Mouse (Mus musculus) stomach, embryonic 14.5 days (tissue): ENCODE results near the gene Pglyrp1. TPM values are rescaled to one million over a fixed set of nuclear protein-coding genes. Genes with fewer than 3 reads are reported as not detected.
"Not testable (repeated sequence)": the region's sequence is repeated elsewhere in the genome, so short reads cannot be mapped to it uniquely, and the experiment has no call there.

Source experiments
- ATAC-seq: fragments of 200-750 bp; cut with Nextera tagmentation; 2 replicates; pipeline ENCODE4 v1.8.0; 2017; ENCODE audit warnings: low read depth, moderate TSS enrichment; ENCODE audit not compliant: insufficient number of reproducible peaks, insufficient read depth, low FRiP score
- H3K27ac ChIP-seq: fragments of 300-500 bp; sonication (generic); 2 replicates; pipeline ENCODE4 v1.5.1; 2014; ENCODE audit warnings: mild to moderate bottlenecking, low read length, moderate library complexity, mixed read lengths
- H3K27me3 ChIP-seq: fragments of 300-500 bp; sonication (generic); 2 replicates; pipeline ENCODE4 v1.6.1; 2014; ENCODE audit warnings: low read length, control low read depth, mixed read lengths; ENCODE audit not compliant: control insufficient read depth, insufficient read depth
- H3K36me3 ChIP-seq: fragments of 300-500 bp; sonication (generic); 2 replicates; pipeline ENCODE4 v1.6.1; 2014; ENCODE audit warnings: mild to moderate bottlenecking, control low read depth, low read length, moderate library complexity, mixed read lengths; ENCODE audit not compliant: control insufficient read depth, insufficient read depth
- H3K4me1 ChIP-seq: fragments of 300-500 bp; sonication (generic); 2 replicates; pipeline ENCODE4 v1.6.1; 2014; ENCODE audit warnings: low read length, control low read depth, mixed read lengths; ENCODE audit not compliant: control insufficient read depth, insufficient read depth
- H3K4me2 ChIP-seq: fragments of 300-500 bp; sonication (generic); replicated peaks from 2 replicates; pipeline ENCODE4 v1.6.1; 2014; ENCODE audit warnings: low read depth, low read length, control low read depth
- H3K4me3 ChIP-seq: fragments of 300-500 bp; sonication (generic); 2 replicates; pipeline ENCODE4 v1.5.1; 2014; ENCODE audit warnings: low read depth, low read length, control low read depth
- H3K9ac ChIP-seq: fragments of 300-500 bp; sonication (generic); replicated peaks from 2 replicates; pipeline ENCODE4 v1.6.1; 2014; ENCODE audit warnings: low read depth, mild to moderate bottlenecking, control low read depth, low read length, moderate library complexity, mixed read lengths
- H3K9me3 ChIP-seq: fragments of 300-500 bp; sonication (generic); 2 replicates; pipeline ENCODE4 v1.6.1; 2016; ENCODE audit warnings: low read depth, low read length, control low read depth; ENCODE audit not compliant: control insufficient read depth
- WGBS: fragments of 180-500 bp; shearing (Covaris S2); extraction: QIAGEN DNeasy Blood & Tissue Kit; methylation state at CpG from one replicate; pipeline ENCODE4 v1.1.7; 2014; 5-methylcytosine and 5-hydroxymethylcytosine counted together
- polyA plus RNA-seq: library from polyadenylated mRNA; unstranded; fragments of >200 nt; fragmentation: Nextera tagmentation; extraction: Ambion mirVana; gene quantifications from 2 replicates; pipeline ENCODE4 v1.2.1, GENCODE M21; 2014

Pglyrp1 gene
- polyA plus RNA-seq: 23.9 and 32.8 TPM in 2 replicates

DNA sequence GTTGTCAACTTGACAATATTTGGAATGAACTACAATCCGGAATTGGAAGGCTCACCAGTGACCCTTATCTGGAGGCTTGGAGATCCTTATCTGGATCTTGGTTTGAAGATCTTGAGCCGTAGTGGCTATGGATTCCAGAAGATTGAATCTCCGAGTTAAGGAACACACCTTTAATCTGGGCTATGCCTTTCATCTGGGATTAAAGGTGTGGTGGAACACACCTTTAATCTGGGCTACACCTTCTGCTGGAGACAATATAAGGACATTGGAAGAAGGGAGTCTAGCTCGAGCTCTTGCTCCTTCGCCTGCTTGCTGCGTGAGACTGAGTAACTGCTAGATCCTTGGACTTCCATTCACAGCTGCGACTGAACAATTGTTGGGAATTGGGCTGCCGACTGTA is at the start of gene Pglyrp1:
TSS of gene Pglyrp1 (plus strand) at position 301 of the 400 bp plus-strand sequence.
- not testable (repeated sequence) for H3K4me3 ChIP-seq, H3K9me3 ChIP-seq, H3K9ac ChIP-seq, H3K4me2 ChIP-seq, ATAC-seq, H3K27ac ChIP-seq, H3K4me1 ChIP-seq, H3K27me3 ChIP-seq, H3K36me3 ChIP-seq
- WGBS: no CpG with 5 or more reads among the region's 8 CpGs

DNA sequence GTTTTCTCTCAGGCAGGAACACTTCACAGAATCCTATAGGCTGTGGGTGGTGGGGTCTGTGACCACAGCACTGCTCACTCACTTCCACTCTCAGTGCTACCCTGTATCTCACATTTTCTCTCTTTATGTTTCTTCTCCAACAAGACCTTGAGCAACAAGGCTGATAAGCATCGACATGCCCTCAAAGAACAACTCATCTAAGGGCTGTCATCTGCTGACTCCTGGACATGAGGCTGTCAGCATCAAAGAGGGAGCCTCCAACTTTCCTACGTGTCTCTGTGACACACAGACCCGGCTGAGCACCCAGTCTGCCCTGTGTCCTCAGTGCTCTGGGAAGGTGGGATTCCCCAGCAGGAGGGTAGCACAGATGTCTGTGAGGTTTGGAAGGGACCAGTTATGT is 49.6 kb upstream of the Pglyrp1 start, which contains the start of gene Psg17:
TSS of gene Psg17 (minus strand) at position 101 of the 400 bp plus-strand sequence.
- 68% methylated on average over 3 of the region's 3 CpGs for WGBS
- Histone ChIP-seq H3K9ac (no peak within 1 kb of the TSS), H3K4me1 (no peaks in the 10 kb centered on the region), H3K27me3 (no peaks in the 10 kb centered on the region), H3K4me2 (no peak within 1 kb of the TSS), H3K36me3 (no peaks in the 10 kb centered on the region), H3K4me3 (no peak within 1 kb of the TSS), H3K9me3 (no peaks in the 10 kb centered on the region), H3K27ac (no peak within 1 kb of the TSS)
- ATAC-seq: no peak

DNA sequence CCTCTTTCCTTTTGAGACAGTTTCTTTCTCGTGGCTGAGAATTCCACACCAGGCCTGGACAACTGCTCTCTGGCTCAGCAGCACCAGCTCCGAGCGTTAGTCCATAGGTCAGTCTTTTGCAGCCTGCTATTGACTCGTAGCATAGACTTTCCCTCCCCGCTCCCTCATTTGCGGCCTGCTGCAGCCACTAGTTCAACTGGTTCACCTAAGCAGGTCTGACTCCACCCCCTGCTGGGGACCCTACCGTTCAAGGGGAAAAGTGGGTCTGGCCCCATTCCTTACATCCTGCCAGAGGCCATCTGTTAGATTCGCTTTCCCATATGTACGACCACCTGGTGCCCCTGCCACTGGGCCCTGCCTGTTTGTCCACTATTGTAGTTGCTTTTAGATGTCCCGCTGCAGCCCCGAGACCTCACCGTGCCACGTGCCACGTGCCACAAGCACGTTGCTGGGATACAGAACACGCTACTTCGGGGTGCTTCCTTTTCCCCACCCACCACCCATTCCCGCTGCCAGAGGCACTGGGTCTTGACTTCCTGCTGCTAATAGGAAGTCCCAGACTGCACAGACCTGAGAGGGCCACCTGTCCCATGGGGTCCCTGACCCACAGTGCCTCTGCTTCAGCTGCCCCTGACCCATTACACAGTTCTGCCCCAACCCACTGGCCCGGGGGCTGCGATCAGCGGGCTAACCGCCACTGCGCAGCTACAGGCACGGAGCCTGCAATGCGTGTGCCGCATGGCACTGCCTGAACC is 43.2 kb upstream of the Pglyrp1 start:
- WGBS: 63% methylated on average over 26 of the region's 26 CpGs
- H3K27me3 ChIP-seq: no peaks in the 10 kb centered on the region
- H3K4me1 ChIP-seq: no peaks in the 10 kb centered on the region
- no peak overlapping the region for H3K27ac ChIP-seq
- no peak overlapping the region for H3K4me3 ChIP-seq
- H3K4me2 ChIP-seq: no peak overlapping the region
- ATAC-seq: peak; percentile 78; the same call in 1 of the 2 replicates
- H3K36me3 ChIP-seq: no peaks in the 10 kb centered on the region
- H3K9ac ChIP-seq: no peak overlapping the region
- no peaks in the 10 kb centered on the region for H3K9me3 ChIP-seq

DNA sequence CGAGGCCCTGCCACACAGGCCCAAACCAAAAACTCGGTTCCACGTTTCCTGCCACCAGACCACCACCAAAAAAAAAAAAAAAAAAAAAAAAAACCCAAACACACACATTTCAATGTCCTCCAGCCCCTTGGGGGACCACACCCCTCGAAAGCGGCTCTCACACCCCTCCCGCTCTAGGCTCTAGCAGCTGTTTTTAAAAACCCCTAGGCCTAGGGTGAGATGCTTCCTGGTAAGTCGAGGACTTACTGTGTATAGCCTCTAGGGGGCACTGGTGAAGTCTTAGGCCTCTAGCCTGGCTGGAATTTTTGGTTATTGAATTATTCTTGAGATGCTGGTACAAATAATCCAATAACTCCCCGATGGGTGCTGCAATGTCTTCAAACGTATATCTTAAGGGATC is 42.5 kb upstream of the Pglyrp1 start:
- WGBS: 62% methylated on average over 9 of the region's 9 CpGs
- Histone ChIP-seq H3K27me3 (no peaks in the 10 kb centered on the region), H3K4me1 (no peaks in the 10 kb centered on the region), H3K27ac (no peak overlapping the region), H3K4me3 (no peak overlapping the region), H3K36me3 (no peaks in the 10 kb centered on the region), H3K9me3 (no peaks in the 10 kb centered on the region), H3K4me2 (no peak overlapping the region), H3K9ac (no peak overlapping the region)
- ATAC-seq: no peak

- ATAC-seq: no peak
- Histone ChIP-seq H3K9me3 (no peaks in the 10 kb centered on the region), H3K4me2 (no peak overlapping the region), H3K27me3 (no peaks in the 10 kb centered on the region), H3K4me3 (no peak overlapping the region), H3K4me1 (no peaks in the 10 kb centered on the region), H3K27ac (no peak overlapping the region), H3K9ac (no peak overlapping the region), H3K36me3 (no peaks in the 10 kb centered on the region)
- WGBS: 78% methylated on average over 7 of the region's 7 CpGs
These were observed 41.6 kb upstream of the Pglyrp1 start for GRCm38 (mm10) chr7:18829545-18829944.

- no peak for ATAC-seq
- no peak overlapping the region for H3K4me3 ChIP-seq
- no peaks in the 10 kb centered on the region for H3K9me3 ChIP-seq
- H3K9ac ChIP-seq: no peak overlapping the region
- H3K36me3 ChIP-seq: no peaks in the 10 kb centered on the region
- H3K4me1 ChIP-seq: no peaks in the 10 kb centered on the region
- no peaks in the 10 kb centered on the region for H3K27me3 ChIP-seq
- no peak overlapping the region for H3K27ac ChIP-seq
- WGBS: 47% methylated on average over 13 of the region's 13 CpGs
- no peak overlapping the region for H3K4me2 ChIP-seq
These were observed 38.8 kb upstream of the Pglyrp1 start for GRCm38 (mm10) chr7:18832298-18832697.

- Histone ChIP-seq H3K4me3 (peak within 1 kb of the TSS; percentile 32), H3K4me1 (no peaks in the 10 kb centered on the region), H3K27me3 (no peaks in the 10 kb centered on the region), H3K36me3 (no peaks in the 10 kb centered on the region), H3K27ac (peak within 1 kb of the TSS; percentile 95), H3K4me2 (peak within 1 kb of the TSS; percentile 58), H3K9me3 (no peaks in the 10 kb centered on the region), H3K9ac (peak within 1 kb of the TSS; percentile 10; the same call in 1 of the 2 replicates)
- 11% methylated on average over 3 of the region's 3 CpGs for WGBS
- no peak for ATAC-seq
These were observed 31.3 kb upstream of the Pglyrp1 start, which contains the start of gene Mill2 for GRCm38 (mm10) chr7:18839865-18840264. TSS of gene Mill2 (plus strand) at chr7:18839966.

DNA sequence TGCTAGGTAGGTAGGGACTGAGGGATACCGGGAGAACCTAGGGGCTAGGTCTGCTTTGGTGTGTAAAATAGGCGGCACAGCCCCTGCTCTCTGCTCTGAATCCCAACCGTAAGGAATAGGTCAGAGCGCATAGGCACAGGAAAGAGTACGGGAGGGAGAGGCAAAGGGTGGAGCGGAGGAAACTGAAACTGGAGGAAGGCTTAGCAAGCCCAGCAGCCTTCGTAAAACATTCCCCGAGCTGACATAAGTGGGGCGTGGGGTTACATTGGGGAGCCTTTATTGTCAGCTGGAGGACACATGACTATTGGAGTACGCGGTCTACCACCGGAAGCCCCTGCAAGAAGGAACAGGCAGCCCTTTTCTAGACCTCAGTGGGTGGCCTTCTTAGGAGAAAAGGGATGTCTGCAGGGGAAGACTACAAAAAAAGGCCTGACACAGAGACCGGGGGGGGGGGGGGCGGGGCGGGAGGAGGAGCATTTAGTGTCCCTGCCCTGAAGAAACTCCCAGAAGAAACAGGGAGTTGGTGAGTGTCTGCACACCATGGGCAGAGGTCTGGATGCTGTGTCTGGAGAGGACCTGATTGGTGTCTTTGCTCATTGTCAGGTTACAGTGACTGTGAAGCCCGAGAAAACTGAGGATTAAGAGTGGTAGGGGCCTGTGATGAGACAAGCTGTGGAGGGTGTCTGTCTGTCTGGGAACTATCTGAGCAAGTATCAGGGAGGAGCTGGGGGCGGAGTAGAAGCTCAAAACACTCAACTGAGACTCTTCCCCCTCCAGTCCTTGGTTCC is 30.6 kb upstream of the Pglyrp1 start:
- Histone ChIP-seq H3K4me3 (peak overlapping the region; percentile 32), H3K36me3 (no peaks in the 10 kb centered on the region), H3K9ac (no peak overlapping the region; the same call in 1 of the 2 replicates), H3K27me3 (no peaks in the 10 kb centered on the region), H3K27ac (peak overlapping the region; percentile 95), H3K9me3 (no peaks in the 10 kb centered on the region), H3K4me2 (peak overlapping the region; percentile 58), H3K4me1 (no peaks in the 10 kb centered on the region)
- ATAC-seq: peak; percentile 87
- 4% methylated on average over 14 of the region's 17 CpGs for WGBS
